Mouse (Mus musculus) forebrain, embryonic 16.5 days (tissue): Measurements from ENCODE around the gene Gm7138. TPM values are rescaled to one million over a fixed set of nuclear protein-coding genes. Genes with fewer than 3 reads are reported as not detected.
"Not testable (repeated sequence)": the region's sequence is repeated elsewhere in the genome, so short reads cannot be mapped to it uniquely, and the experiment has no call there.

Experiments
- ATAC-seq: fragments of 200-750 bp; cut with Nextera tagmentation; 2 replicates; pipeline ENCODE4 v1.8.0; 2017; ENCODE audit warnings: mild to moderate bottlenecking, moderate library complexity
- H3K27ac ChIP-seq: fragments of 300-500 bp; sonication (generic); 2 replicates; pipeline ENCODE4 v1.5.1; 2014; ENCODE audit warnings: low read length, control low read depth
- H3K27me3 ChIP-seq: fragments of 300-500 bp; sonication (generic); replicated peaks from 2 replicates; pipeline ENCODE4 v1.6.1; 2014; ENCODE audit warnings: low read length; ENCODE audit not compliant: control insufficient read depth, insufficient read depth
- H3K36me3 ChIP-seq: fragments of 300-500 bp; sonication (generic); 2 replicates; pipeline ENCODE4 v1.6.1; 2014; ENCODE audit not compliant: control insufficient read depth, insufficient read depth
- H3K4me1 ChIP-seq: fragments of 300-500 bp; sonication (generic); replicated peaks from 2 replicates; pipeline ENCODE4 v1.6.1; 2014; ENCODE audit warnings: low read length; ENCODE audit not compliant: control insufficient read depth, insufficient read depth
- H3K4me2 ChIP-seq: fragments of 300-500 bp; sonication (generic); 2 replicates; pipeline ENCODE4 v1.6.1; 2014; ENCODE audit warnings: mild to moderate bottlenecking, low read length, control low read depth
- H3K4me3 ChIP-seq: fragments of 300-500 bp; sonication (generic); replicated peaks from 2 replicates; pipeline ENCODE4 v1.5.1; 2014; ENCODE audit warnings: mild to moderate bottlenecking, low read length, control low read depth
- H3K9ac ChIP-seq: fragments of 300-500 bp; sonication (generic); replicated peaks from 2 replicates; pipeline ENCODE4 v1.6.1; 2014; ENCODE audit warnings: low read depth, low read length, control low read depth
- H3K9me3 ChIP-seq: fragments of 300-500 bp; sonication (generic); 2 replicates; pipeline ENCODE4 v1.6.1; 2016; ENCODE audit warnings: low read length; ENCODE audit not compliant: control insufficient read depth
- WGBS: fragments of 180-500 bp; shearing (Covaris S2); extraction: QIAGEN DNeasy Blood & Tissue Kit; methylation state at CpG from one replicate; pipeline ENCODE4 v1.1.7; 2014; 5-methylcytosine and 5-hydroxymethylcytosine counted together
- polyA plus RNA-seq: library from polyadenylated mRNA; unstranded; fragments of >200 nt; fragmentation: Nextera tagmentation; extraction: Ambion mirVana; gene quantifications from 2 replicates; pipeline ENCODE4 v1.2.1, GENCODE M21; 2015

Gm7138 gene
- not detected in 2 replicates for polyA plus RNA-seq

GRCm38 (mm10) chr10:77776844-77777243 lies at the start of gene Gm7138:
TSS of gene Gm7138 (minus strand) at chr10:77776944.
- WGBS = 50% methylated on average over 1 of the region's 1 CpGs
- not testable (repeated sequence) for H3K4me3 ChIP-seq, H3K9ac ChIP-seq, H3K4me1 ChIP-seq, H3K27me3 ChIP-seq, H3K27ac ChIP-seq, H3K9me3 ChIP-seq, H3K4me2 ChIP-seq, H3K36me3 ChIP-seq, ATAC-seq

GRCm38 (mm10) chr10:77819203-77819602 lies 42.5 kb upstream of the Gm7138 start:
- H3K36me3 ChIP-seq = no peaks in the 10 kb centered on the region
- H3K4me1 ChIP-seq = no peaks in the 10 kb centered on the region
- no peak for ATAC-seq
- no peak overlapping the region for H3K4me2 ChIP-seq
- H3K9me3 ChIP-seq = peaks cover 3% of the 10 kb centered on the region
- no peaks in the 10 kb centered on the region for H3K27me3 ChIP-seq
- no peak overlapping the region for H3K9ac ChIP-seq
- 15% methylated on average over 4 of the region's 4 CpGs for WGBS
- H3K27ac ChIP-seq = no peak overlapping the region
- no peak overlapping the region for H3K4me3 ChIP-seq

- H3K36me3 ChIP-seq = no peaks in the 10 kb centered on the region
- no peak overlapping the region for H3K4me2 ChIP-seq
- WGBS = 97% methylated on average over 4 of the region's 4 CpGs
- no peak overlapping the region for H3K27ac ChIP-seq
- no peak overlapping the region for H3K9ac ChIP-seq
- no peaks in the 10 kb centered on the region for H3K9me3 ChIP-seq
- no peak overlapping the region for H3K4me3 ChIP-seq
- H3K27me3 ChIP-seq = no peaks in the 10 kb centered on the region
- no peak; the same call in 1 of the 2 replicates for ATAC-seq
- no peaks in the 10 kb centered on the region for H3K4me1 ChIP-seq
Observed at GRCm38 (mm10) chr10:77818523-77818922, 41.8 kb upstream of the Gm7138 start.

- Histone ChIP-seq H3K36me3 (no peaks in the 10 kb centered on the region), H3K27me3 (no peaks in the 10 kb centered on the region), H3K4me2 (no peak overlapping the region), H3K27ac (no peak overlapping the region), H3K9me3 (no peaks in the 10 kb centered on the region), H3K4me1 (no peaks in the 10 kb centered on the region), H3K4me3 (no peak overlapping the region), H3K9ac (no peak overlapping the region)
- WGBS = 26% methylated on average over 5 of the region's 5 CpGs
- no peak for ATAC-seq
Observed at GRCm38 (mm10) chr10:77815514-77815913, 38.8 kb upstream of the Gm7138 start.

GRCm38 (mm10) chr10:77814382-77814781 lies 37.6 kb upstream of the Gm7138 start, which contains the start of gene Gm2696:
TSS of gene Gm2696 (plus strand) at chr10:77814682.
- ATAC-seq = no peak
- H3K4me3 ChIP-seq = no peak within 1 kb of the TSS
- 48% methylated on average over 4 of the region's 4 CpGs for WGBS
- no peaks in the 10 kb centered on the region for H3K36me3 ChIP-seq
- no peaks in the 10 kb centered on the region for H3K4me1 ChIP-seq
- H3K9me3 ChIP-seq = no peaks in the 10 kb centered on the region
- H3K9ac ChIP-seq = no peak within 1 kb of the TSS
- no peaks in the 10 kb centered on the region for H3K27me3 ChIP-seq
- H3K27ac ChIP-seq = no peak within 1 kb of the TSS
- H3K4me2 ChIP-seq = no peak within 1 kb of the TSS

GRCm38 (mm10) chr10:77811743-77812142 lies 35.0 kb upstream of the Gm7138 start, which contains the start of gene Gm9507:
TSS of gene Gm9507 (minus strand) at chr10:77811843.
- no peak within 1 kb of the TSS for H3K27ac ChIP-seq
- no peaks in the 10 kb centered on the region for H3K4me1 ChIP-seq
- 82% methylated on average over 4 of the region's 5 CpGs for WGBS
- ATAC-seq = no peak
- no peak within 1 kb of the TSS for H3K4me2 ChIP-seq
- H3K27me3 ChIP-seq = no peaks in the 10 kb centered on the region
- H3K9ac ChIP-seq = no peak within 1 kb of the TSS
- H3K9me3 ChIP-seq = no peaks in the 10 kb centered on the region
- no peak within 1 kb of the TSS for H3K4me3 ChIP-seq
- no peaks in the 10 kb centered on the region for H3K36me3 ChIP-seq

- Histone ChIP-seq H3K27ac (no peak overlapping the region), H3K4me3 (no peak overlapping the region), H3K9ac (no peak overlapping the region), H3K27me3 (no peaks in the 10 kb centered on the region), H3K36me3 (no peaks in the 10 kb centered on the region), H3K4me2 (no peak overlapping the region), H3K4me1 (no peaks in the 10 kb centered on the region), H3K9me3 (no peaks in the 10 kb centered on the region)
- ATAC-seq = no peak
- WGBS = 82% methylated on average over 3 of the region's 3 CpGs
Observed at GRCm38 (mm10) chr10:77804095-77804494, 27.4 kb upstream of the Gm7138 start.

GRCm38 (mm10) chr10:77798921-77799508 lies 22.3 kb upstream of the Gm7138 start, which contains the start of gene Gm19668:
TSS of gene Gm19668 (minus strand) at chr10:77799133.
- no peaks in the 10 kb centered on the region for H3K27me3 ChIP-seq
- no peaks in the 10 kb centered on the region for H3K4me1 ChIP-seq
- H3K27ac ChIP-seq = 0 out of 2 replicates have a peak within 1 kb of the TSS, but pooled peaks have one; percentile 10
- no peak for ATAC-seq
- no peak within 1 kb of the TSS for H3K9ac ChIP-seq
- no peak within 1 kb of the TSS for H3K4me3 ChIP-seq
- H3K36me3 ChIP-seq = no peaks in the 10 kb centered on the region
- H3K9me3 ChIP-seq = no peaks in the 10 kb centered on the region
- 67% methylated on average over 8 of the region's 8 CpGs for WGBS
- H3K4me2 ChIP-seq = no peak within 1 kb of the TSS

- H3K36me3 ChIP-seq, H3K9ac ChIP-seq, H3K4me2 ChIP-seq, H3K9me3 ChIP-seq, H3K4me3 ChIP-seq, H3K4me1 ChIP-seq, ATAC-seq, H3K27me3 ChIP-seq: not testable (repeated sequence)
- WGBS = 32% methylated on average over 3 of the region's 3 CpGs
- H3K27ac ChIP-seq = 0 out of 2 replicates have a peak overlapping the region, but pooled peaks have one; percentile 10
Observed at GRCm38 (mm10) chr10:77798164-77798920, 21.6 kb upstream of the Gm7138 start.
